Mouse (Mus musculus): Measurements from ENCODE around the gene Ccr5.
"Not testable (repeated sequence)": the region's sequence is repeated elsewhere in the genome, so short reads cannot be mapped to it uniquely, and the experiment has no call there.

Ccr5 gene

GRCm38 (mm10) chr9:124121387-124122184 lies at the start of gene Ccr5:
Gene Ccr5 (plus strand): TSS chr9:124121543.
- DNase-seq (ENCODE audit: low spot score): no peak

- DNase-seq (ENCODE audit: low spot score): no peak
These were observed 41.5 kb upstream of the Ccr5 start for GRCm38 (mm10) chr9:124079803-124080202.

DNA sequence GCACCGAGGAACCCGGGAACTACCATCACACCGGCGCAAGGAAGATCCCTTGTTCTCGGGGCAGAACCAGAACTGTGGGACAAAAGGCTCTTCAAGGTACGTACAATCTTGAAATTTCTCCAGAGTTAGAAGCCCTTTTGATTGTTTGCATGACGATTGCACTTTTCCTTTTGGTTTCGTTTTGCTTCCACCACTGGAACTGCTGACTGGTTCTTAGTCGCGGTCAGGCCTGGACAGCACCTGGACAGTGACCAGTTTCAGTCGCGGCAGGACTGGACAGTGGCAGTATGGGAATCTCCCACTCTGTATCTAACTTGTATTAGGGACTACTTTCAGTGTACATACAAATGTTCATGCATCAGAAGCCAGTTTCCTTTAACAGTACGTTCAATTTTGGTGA lies 40.9 kb upstream of the Ccr5 start:
- not testable (repeated sequence) for DNase-seq (ENCODE audit: low spot score)

GRCm38 (mm10) chr9:124090441-124090840 lies 30.9 kb upstream of the Ccr5 start:
- no peak for DNase-seq (ENCODE audit: low spot score)

- no peak for DNase-seq (ENCODE audit: low spot score)
These were observed 22.2 kb upstream of the Ccr5 start for GRCm38 (mm10) chr9:124099127-124099526.

DNA sequence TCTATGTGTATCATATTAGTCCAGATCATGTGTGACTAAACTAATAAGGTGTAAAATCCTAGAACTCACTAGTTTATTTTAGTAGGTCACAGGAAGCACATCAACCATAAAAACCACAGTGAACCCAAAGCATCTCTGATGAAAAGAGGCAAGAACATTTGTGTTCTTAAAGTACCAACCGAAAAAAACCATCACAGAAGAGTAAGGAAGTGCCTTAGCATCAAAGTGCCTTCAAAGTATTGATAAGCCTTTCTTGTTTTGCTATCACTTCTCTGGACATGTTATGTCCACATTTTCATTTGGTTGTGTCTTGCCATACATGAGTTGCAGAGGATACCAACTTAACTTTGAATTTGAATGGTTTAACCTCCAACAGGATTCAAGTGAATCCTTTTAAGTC lies 21.0 kb upstream of the Ccr5 start:
- DNase-seq (ENCODE audit: low spot score): no peak

DNA sequence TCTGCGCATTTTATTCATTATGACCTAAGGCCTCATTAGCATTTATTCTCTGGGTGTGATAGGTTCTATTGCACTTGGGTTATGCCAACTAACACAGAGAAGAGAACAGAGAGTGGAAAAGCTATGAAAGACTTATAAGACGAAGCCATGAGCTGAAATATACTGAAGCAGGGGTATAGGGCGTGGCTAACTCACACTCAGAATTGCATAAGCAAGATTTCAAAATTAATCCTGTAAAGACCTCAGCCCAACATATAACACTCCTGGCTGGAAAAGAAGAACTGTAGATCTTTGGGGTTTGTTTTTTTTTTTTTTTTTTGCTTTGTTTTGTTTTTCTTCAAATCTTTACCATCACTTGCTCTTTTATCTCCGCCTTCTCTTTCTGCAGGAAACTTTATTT lies 19.6 kb upstream of the Ccr5 start, which contains the start of gene Ccr2:
Gene Ccr2, plus strand, starts transcription at position 228 of the 400 bp plus-strand sequence.
- no peak for DNase-seq (ENCODE audit: low spot score)

DNA sequence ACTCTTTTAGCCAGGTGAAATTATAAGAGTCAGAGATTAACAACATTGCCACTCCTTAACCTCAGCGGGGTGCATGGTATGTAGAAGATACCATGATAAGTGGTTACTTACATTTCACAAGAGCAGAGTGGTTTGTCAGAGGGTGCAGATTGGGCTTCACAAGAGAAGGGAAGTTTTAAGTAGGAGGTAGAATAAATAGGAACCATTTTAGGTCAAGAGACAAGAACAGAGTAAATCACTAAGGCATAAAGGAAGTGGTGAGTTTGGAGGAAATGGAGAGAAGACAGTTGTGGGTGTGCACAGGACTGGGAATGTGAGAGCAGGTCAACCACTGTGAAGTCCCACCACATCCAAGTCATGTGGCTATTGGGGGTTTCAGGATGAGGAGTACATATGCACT lies 18.1 kb upstream of the Ccr5 start:
- no peak for DNase-seq (ENCODE audit: low spot score)

GRCm38 (mm10) chr9:124105196-124105595 lies 16.1 kb upstream of the Ccr5 start:
- no peak for DNase-seq (ENCODE audit: low spot score)

GRCm38 (mm10) chr9:124107232-124107631 lies 14.1 kb upstream of the Ccr5 start:
- no peak for DNase-seq (ENCODE audit: low spot score)

DNA sequence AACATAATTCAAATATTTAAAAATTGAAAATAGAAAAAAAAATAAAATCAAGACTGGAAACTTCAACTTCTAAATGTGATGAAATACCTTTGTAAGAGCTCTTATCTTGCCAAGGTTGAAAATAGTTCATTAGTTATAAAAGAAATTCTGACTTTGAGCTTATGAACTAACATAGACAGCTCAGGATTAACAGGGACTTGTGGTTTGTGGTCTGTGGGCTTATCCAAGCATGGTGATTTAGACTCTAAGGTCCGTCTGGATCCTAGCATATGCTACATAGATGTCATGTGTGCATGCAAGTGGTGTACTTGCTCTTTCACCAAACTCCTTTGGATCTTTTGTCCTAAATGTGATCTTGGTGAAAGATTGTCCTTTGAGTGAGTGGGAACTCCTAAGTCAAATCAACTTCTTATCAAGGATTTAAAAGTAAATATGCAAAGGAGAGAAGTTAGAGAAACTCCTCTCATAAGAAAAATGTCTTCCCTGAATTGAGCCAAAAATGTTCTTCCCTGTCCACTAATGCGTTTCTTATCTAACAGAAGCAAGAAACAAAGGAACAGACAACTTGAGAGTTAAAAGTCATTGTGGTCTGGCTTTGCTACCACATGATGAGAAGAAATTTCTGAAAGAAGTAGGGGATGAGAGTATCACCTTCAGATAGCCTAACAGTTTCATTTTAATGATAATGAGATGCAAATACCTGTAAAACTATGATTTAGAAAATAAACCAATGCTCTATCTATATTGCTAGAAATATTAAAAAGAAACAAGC lies 12.8 kb upstream of the Ccr5 start:
- no peak for DNase-seq (ENCODE audit: low spot score)

GRCm38 (mm10) chr9:124111997-124112396 lies 9.3 kb upstream of the Ccr5 start:
- no peak for DNase-seq (ENCODE audit: low spot score)

- DNase-seq (ENCODE audit: low spot score): no peak
These were observed 8.6 kb upstream of the Ccr5 start for GRCm38 (mm10) chr9:124112591-124113239.

DNA sequence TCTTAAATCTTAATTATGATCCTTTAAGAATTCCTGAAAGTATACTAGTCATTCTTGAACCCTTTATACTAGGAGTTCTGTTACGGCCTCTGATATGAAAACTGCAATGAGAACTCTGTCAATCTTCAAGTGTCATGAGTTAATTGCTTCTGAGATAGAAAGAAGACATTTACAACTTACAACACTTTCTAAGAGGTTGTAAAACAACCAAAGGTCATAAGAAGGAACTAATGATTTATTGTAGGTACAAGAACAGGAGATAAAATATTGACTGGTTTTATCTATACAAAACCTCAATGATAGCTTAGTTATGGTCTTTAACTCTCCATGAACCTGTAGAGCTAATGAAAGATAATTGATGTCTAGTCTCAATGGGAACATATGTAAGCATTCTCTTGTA lies 7.6 kb upstream of the Ccr5 start:
- no peak for DNase-seq (ENCODE audit: low spot score)

- no peak for DNase-seq (ENCODE audit: low spot score)
These were observed 2.9 kb upstream of the Ccr5 start for GRCm38 (mm10) chr9:124118489-124118888.

DNA sequence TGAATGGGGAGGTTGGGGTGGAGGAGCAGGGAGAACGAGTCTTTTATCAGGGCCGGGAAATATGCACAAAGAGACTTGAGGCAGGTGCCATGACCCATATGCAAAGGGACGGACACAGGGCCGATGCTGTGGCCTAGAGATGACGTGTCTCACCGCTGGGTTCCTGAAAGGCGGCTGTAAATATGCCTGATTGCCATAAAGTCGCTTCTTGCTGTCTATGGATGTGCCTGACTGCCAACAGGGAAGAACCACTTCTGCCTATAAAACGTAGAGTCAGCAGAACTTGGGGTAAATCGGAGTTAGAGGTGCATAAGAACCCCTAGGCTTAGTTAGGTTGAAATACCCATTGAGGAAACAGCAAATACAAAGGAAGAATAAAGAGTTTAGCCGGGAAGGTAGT lies 4.2 kb downstream of the Ccr5 start:
- DNase-seq (ENCODE audit: low spot score): no peak

DNA sequence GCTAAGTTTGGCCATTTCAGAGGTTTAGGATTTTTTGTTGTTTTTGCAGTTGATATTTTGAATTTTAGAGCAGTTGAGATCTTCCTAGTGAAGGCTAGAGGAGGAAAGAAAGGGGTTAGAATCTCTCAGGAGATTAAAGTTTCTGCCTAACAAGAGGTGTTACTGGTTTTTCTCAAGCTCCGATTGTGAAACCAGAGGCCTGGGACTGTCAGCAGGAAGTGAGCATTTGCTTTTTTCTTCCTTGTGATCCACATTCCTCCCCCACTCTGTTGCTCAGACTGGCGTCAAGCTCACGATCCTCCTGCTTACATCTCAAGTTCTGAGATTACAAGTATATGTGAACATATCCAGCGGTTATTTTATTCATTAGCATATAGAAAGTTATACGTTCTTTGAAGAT lies 5.0 kb downstream of the Ccr5 start:
- DNase-seq (ENCODE audit: low spot score): no peak

DNA sequence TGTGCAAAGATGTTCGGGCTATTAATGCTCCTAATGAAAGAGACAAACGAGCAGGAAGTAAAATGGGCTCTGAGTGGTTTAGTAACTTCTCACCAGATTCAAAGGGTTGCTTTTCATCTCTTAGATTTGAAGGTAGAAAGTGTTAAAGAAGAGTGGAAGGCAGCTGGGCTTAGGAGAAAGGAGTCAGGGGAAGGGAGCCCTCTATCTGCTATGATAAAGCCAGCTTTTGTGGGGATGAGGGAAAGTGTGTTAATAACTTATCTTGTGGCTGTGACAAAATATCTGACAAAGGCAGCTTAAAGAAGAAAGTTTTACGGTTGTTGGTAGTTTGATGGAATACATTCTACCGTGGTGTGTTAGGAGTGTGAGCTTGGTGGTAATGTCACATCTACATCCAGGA lies 6.1 kb downstream of the Ccr5 start:
- no peak for DNase-seq (ENCODE audit: low spot score)

DNA sequence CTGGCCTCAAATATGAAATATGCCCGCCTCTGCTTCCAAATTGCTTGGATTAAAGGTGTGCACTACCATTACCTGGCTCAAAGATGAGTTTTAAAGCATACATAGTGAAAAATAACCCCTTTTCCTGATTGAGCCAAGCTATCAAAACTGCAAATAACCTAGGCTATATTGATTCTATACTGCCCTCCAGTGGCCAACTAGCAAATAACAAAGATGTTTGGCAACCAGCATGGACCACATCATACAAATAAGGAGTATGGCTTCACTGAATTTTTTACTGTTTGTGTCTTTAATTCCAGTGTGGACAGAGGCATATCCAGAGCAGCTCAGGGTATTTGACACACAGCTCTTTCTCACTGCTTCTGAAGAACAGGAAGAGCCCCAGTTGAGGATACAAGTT lies 7.0 kb downstream of the Ccr5 start:
- DNase-seq (ENCODE audit: low spot score): no peak

DNA sequence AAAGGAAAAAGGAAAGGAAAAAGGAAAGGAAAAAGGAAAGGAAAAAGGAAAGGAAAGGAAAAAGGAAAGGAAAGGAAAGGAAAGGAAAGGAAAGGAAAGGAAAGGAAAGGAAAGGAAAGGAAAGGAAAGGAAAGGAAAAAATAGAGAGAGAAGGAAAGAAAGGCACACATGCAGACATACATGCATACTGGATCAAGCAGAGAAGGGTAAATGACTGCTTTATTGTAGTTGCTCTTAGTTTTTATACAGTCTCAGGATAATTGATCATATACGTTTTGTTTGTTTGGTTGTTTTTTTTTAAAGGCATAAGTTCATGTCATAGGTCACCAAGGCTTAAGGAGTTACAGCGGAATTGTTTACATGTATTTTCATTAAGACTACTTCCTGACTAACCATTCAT lies 11.6 kb downstream of the Ccr5 start:
- not testable (repeated sequence) for DNase-seq (ENCODE audit: low spot score)

GRCm38 (mm10) chr9:124134919-124135318 lies 13.6 kb downstream of the Ccr5 start:
- DNase-seq (ENCODE audit: low spot score): not testable (repeated sequence)

- DNase-seq (ENCODE audit: low spot score): no peak
These were observed 16.3 kb downstream of the Ccr5 start for GRCm38 (mm10) chr9:124137619-124138018.

Measured in ovary, postnatal 36 days (tissue).